Comparison of ENCODE assay signal across 8 mouse cellular contexts in genomic region chr2:32535501-32535991, GRCm38 (mm10). TPM values are rescaled to one million over a fixed set of nuclear protein-coding genes. Genes with fewer than 3 reads are reported as not detected.
A peak's percentile ranks its signal among the peaks of the same experiment; 100 is the strongest.
DNase-seq lines count a peak whose midpoint lies in the region; ATAC-seq and TF ChIP-seq lines count a peak whose summit lies in the region.

No protein-coding gene starts in this region.

- no peak for TF ChIP-seq CTCF in hindbrain, postnatal 0 days (IDR thresholded peaks at IDR 0.05; ENCODE audit: low read depth)

- no peak for DNase-seq in neural tube, embryonic 11.5 days (ENCODE audit: low spot score)
- DNase-seq in neural tube, embryonic 10.5 days (ENCODE audit: extremely low spot score, low spot score): no peak
- DNase-seq in cerebellum, adult 9-11 months: peak; percentile 81
- peak; percentile 40 to 49 for DNase-seq in frontal cortex, postnatal 14 days (ENCODE audit: low spot score in 2 of 2)
- peak; percentile 68 for DNase-seq in hindbrain, postnatal 0 days (ENCODE audit: low spot score)
- no peak for DNase-seq in limb, embryonic 10.5 days (ENCODE audit: low spot score)
- peak; percentile 89 for DNase-seq in midbrain, embryonic 11.5 days (ENCODE audit: low spot score, missing footprints)

- H3K27ac ChIP-seq in neural tube, embryonic 11.5 days (ENCODE audit: low read depth, low read length): peak overlapping the region; percentile 81
- peak overlapping the region; percentile 94 for H3K27ac ChIP-seq in hindbrain, postnatal 0 days
- H3K27ac ChIP-seq in limb, embryonic 10.5 days: peak overlapping the region; percentile 95
- H3K27ac ChIP-seq in midbrain, embryonic 11.5 days (ENCODE audit: low read depth, low read length): peak overlapping the region; percentile 76
- peak overlapping the region; percentile 95 for H3K27ac ChIP-seq in stomach, embryonic 14.5 days (ENCODE audit: low read length)

- ATAC-seq in neural tube, embryonic 11.5 days (ENCODE audit: insufficient read depth, low FRiP score, low TSS enrichment): peak; percentile 11; the same call in 1 of the 2 replicates
- no peak for ATAC-seq in hindbrain, postnatal 0 days
- peak; percentile 26 for ATAC-seq in midbrain, embryonic 11.5 days (ENCODE audit: low FRiP score)
- ATAC-seq in stomach, embryonic 14.5 days (ENCODE audit: insufficient number of reproducible peaks, insufficient read depth, low FRiP score, low read depth): peak; percentile 71

- H3K4me3 ChIP-seq in neural tube, embryonic 11.5 days (ENCODE audit: low read depth, low read length): peak overlapping the region; percentile 86
- H3K4me3 ChIP-seq in hindbrain, postnatal 0 days (ENCODE audit: low read length): peak overlapping the region; percentile 97
- peak overlapping the region; percentile 92 for H3K4me3 ChIP-seq in limb, embryonic 10.5 days
- peak overlapping the region; percentile 80 for H3K4me3 ChIP-seq in midbrain, embryonic 11.5 days (ENCODE audit: low read depth, low read length)
- H3K4me3 ChIP-seq in stomach, embryonic 14.5 days (ENCODE audit: low read depth, low read length): peak overlapping the region; percentile 84

- WGBS in neural tube, embryonic 11.5 days: under 1% methylated on average over 53 of the region's 56 CpGs
- WGBS in hindbrain, postnatal 0 days: under 1% methylated on average over 45 of the region's 56 CpGs
- WGBS in limb, embryonic 10.5 days: under 1% methylated on average over 56 of the region's 56 CpGs
- under 1% methylated on average over 47 of the region's 56 CpGs for WGBS in midbrain, embryonic 11.5 days
- under 1% methylated on average over 52 of the region's 56 CpGs for WGBS in stomach, embryonic 14.5 days

- H3K27me3 ChIP-seq in neural tube, embryonic 11.5 days (ENCODE audit: control insufficient read depth, insufficient read depth, low read length): no peaks in the 10 kb centered on the region
- no peaks in the 10 kb centered on the region for H3K27me3 ChIP-seq in hindbrain, postnatal 0 days (ENCODE audit: insufficient read depth, low read length)
- no peaks in the 10 kb centered on the region for H3K27me3 ChIP-seq in limb, embryonic 10.5 days (ENCODE audit: low read depth, poor library complexity, severe bottlenecking)
- H3K27me3 ChIP-seq in midbrain, embryonic 11.5 days (ENCODE audit: control insufficient read depth, insufficient read depth, low read length): no peaks in the 10 kb centered on the region
- no peaks in the 10 kb centered on the region for H3K27me3 ChIP-seq in stomach, embryonic 14.5 days (ENCODE audit: control insufficient read depth, insufficient read depth, low read length)

- peak overlapping the region; percentile 86 for H3K9ac ChIP-seq in neural tube, embryonic 11.5 days (ENCODE audit: low read length)
- H3K9ac ChIP-seq in hindbrain, postnatal 0 days (replicated peaks; ENCODE audit: low read length): peak overlapping the region; percentile 99
- peak overlapping the region; percentile 91 for H3K9ac ChIP-seq in midbrain, embryonic 11.5 days (ENCODE audit: low read length)
- H3K9ac ChIP-seq in stomach, embryonic 14.5 days (replicated peaks; ENCODE audit: low read depth, low read length): peak overlapping the region; percentile 89

- peaks cover 50% of the 10 kb centered on the region for H3K4me1 ChIP-seq in neural tube, embryonic 11.5 days (ENCODE audit: control insufficient read depth, insufficient read depth, low read length)
- peaks cover 25% of the 10 kb centered on the region for H3K4me1 ChIP-seq in hindbrain, postnatal 0 days (ENCODE audit: insufficient read depth, low read length)
- peaks cover 66% of the 10 kb centered on the region for H3K4me1 ChIP-seq in limb, embryonic 10.5 days
- peaks cover 53% of the 10 kb centered on the region for H3K4me1 ChIP-seq in midbrain, embryonic 11.5 days (ENCODE audit: control insufficient read depth, insufficient read depth, low read length)
- peaks cover 39% of the 10 kb centered on the region for H3K4me1 ChIP-seq in stomach, embryonic 14.5 days (ENCODE audit: control insufficient read depth, insufficient read depth, low read length)

- no peaks in the 10 kb centered on the region for H3K9me3 ChIP-seq in neural tube, embryonic 11.5 days (ENCODE audit: control insufficient read depth, low read length)
- H3K9me3 ChIP-seq in hindbrain, postnatal 0 days (ENCODE audit: low read length): no peaks in the 10 kb centered on the region
- H3K9me3 ChIP-seq in limb, embryonic 10.5 days (replicated peaks): no peaks in the 10 kb centered on the region
- H3K9me3 ChIP-seq in midbrain, embryonic 11.5 days (ENCODE audit: control insufficient read depth, low read length): no peaks in the 10 kb centered on the region
- H3K9me3 ChIP-seq in stomach, embryonic 14.5 days (ENCODE audit: control insufficient read depth, low read depth, low read length): no peaks in the 10 kb centered on the region

- H3K4me2 ChIP-seq in neural tube, embryonic 11.5 days (ENCODE audit: low read depth): peak overlapping the region; percentile 84
- H3K4me2 ChIP-seq in hindbrain, postnatal 0 days (ENCODE audit: low read depth, low read length): peak overlapping the region; percentile 74
- H3K4me2 ChIP-seq in midbrain, embryonic 11.5 days: peak overlapping the region; percentile 79
- H3K4me2 ChIP-seq in stomach, embryonic 14.5 days (replicated peaks; ENCODE audit: low read depth, low read length): peak overlapping the region; percentile 78

- H3K36me3 ChIP-seq in neural tube, embryonic 11.5 days (ENCODE audit: control insufficient read depth, insufficient read depth, low read length): no peaks in the 10 kb centered on the region
- H3K36me3 ChIP-seq in hindbrain, postnatal 0 days (ENCODE audit: insufficient read depth, low read length): no peaks in the 10 kb centered on the region
- no peaks in the 10 kb centered on the region for H3K36me3 ChIP-seq in limb, embryonic 10.5 days
- H3K36me3 ChIP-seq in midbrain, embryonic 11.5 days (ENCODE audit: control insufficient read depth, insufficient read depth, low read length): no peaks in the 10 kb centered on the region
- no peaks in the 10 kb centered on the region for H3K36me3 ChIP-seq in stomach, embryonic 14.5 days (ENCODE audit: control insufficient read depth, insufficient read depth, low read length)

RNA-seq across cellular contexts. Expression of gene Fam102a, which starts 0.4 kb away (rescaled TPM):
- polyA plus RNA-seq in neural tube, embryonic 11.5 days (2014; fragmentation: Nextera tagmentation; extraction: Ambion mirVana): 13.1 and 13.2 TPM in 2 replicates
- total RNA-seq in hindbrain, postnatal 0 days (2014; rRNA removed): 23.6 and 25.4 TPM in 2 replicates
- polyA plus RNA-seq in hindbrain, postnatal 0 days (2015; fragmentation: Nextera tagmentation; extraction: Ambion mirVana): 7.9 and 8.2 TPM in 2 replicates
- polyA plus RNA-seq in limb, embryonic 10.5 days (2016; fragmentation: Nextera tagmentation; extraction: Ambion mirVana): 12.0 and 14.0 TPM in 2 replicates
- polyA plus RNA-seq in midbrain, embryonic 11.5 days (2014; fragmentation: Nextera tagmentation; extraction: Ambion mirVana): 6.3 and 6.8 TPM in 2 replicates
- polyA plus RNA-seq in stomach, embryonic 14.5 days (2014; fragmentation: Nextera tagmentation; extraction: Ambion mirVana): 10.6 and 14.0 TPM in 2 replicates

RNA-seq across cellular contexts. Expression of gene Dpm2, which starts 35.1 kb away (rescaled TPM):
- polyA plus RNA-seq in neural tube, embryonic 11.5 days (2014; fragmentation: Nextera tagmentation; extraction: Ambion mirVana): 110 and 111 TPM in 2 replicates
- 64.1 and 70.8 TPM in 2 replicates for total RNA-seq in hindbrain, postnatal 0 days (2014; rRNA removed)
- 139 and 146 TPM in 2 replicates for polyA plus RNA-seq in hindbrain, postnatal 0 days (2015; fragmentation: Nextera tagmentation; extraction: Ambion mirVana)
- 104 and 109 TPM in 2 replicates for polyA plus RNA-seq in limb, embryonic 10.5 days (2016; fragmentation: Nextera tagmentation; extraction: Ambion mirVana)
- 103 and 110 TPM in 2 replicates for polyA plus RNA-seq in midbrain, embryonic 11.5 days (2014; fragmentation: Nextera tagmentation; extraction: Ambion mirVana)
- polyA plus RNA-seq in stomach, embryonic 14.5 days (2014; fragmentation: Nextera tagmentation; extraction: Ambion mirVana): 122 TPM in 2 replicates

RNA-seq across cellular contexts. Expression of gene Pip5kl1, which starts 39.1 kb away (rescaled TPM):
- 2.6 and 3.6 TPM in 2 replicates for polyA plus RNA-seq in neural tube, embryonic 11.5 days (2014; fragmentation: Nextera tagmentation; extraction: Ambion mirVana)
- total RNA-seq in hindbrain, postnatal 0 days (2014; rRNA removed): 15.1 and 35.0 TPM in 2 replicates
- polyA plus RNA-seq in hindbrain, postnatal 0 days (2015; fragmentation: Nextera tagmentation; extraction: Ambion mirVana): 16.7 and 19.1 TPM in 2 replicates
- 1.0 and 2.7 TPM in 2 replicates for polyA plus RNA-seq in limb, embryonic 10.5 days (2016; fragmentation: Nextera tagmentation; extraction: Ambion mirVana)
- 2.0 and 2.1 TPM in 2 replicates for polyA plus RNA-seq in midbrain, embryonic 11.5 days (2014; fragmentation: Nextera tagmentation; extraction: Ambion mirVana)
- 0.46 and 1.4 TPM in 2 replicates for polyA plus RNA-seq in stomach, embryonic 14.5 days (2014; fragmentation: Nextera tagmentation; extraction: Ambion mirVana)

RNA-seq across cellular contexts. Expression of gene 9430097D07Rik, which starts 39.9 kb away (rescaled TPM):
- polyA plus RNA-seq in neural tube, embryonic 11.5 days (2014; fragmentation: Nextera tagmentation; extraction: Ambion mirVana): 0.25 and 0.58 TPM in 2 replicates
- total RNA-seq in hindbrain, postnatal 0 days (2014; rRNA removed): 0.21 and 0.83 TPM in 2 replicates
- 0.73 and 0.76 TPM in 2 replicates for polyA plus RNA-seq in hindbrain, postnatal 0 days (2015; fragmentation: Nextera tagmentation; extraction: Ambion mirVana)
- 0.24 TPM in 1 of 2 replicates, not detected in the other for polyA plus RNA-seq in limb, embryonic 10.5 days (2016; fragmentation: Nextera tagmentation; extraction: Ambion mirVana)
- polyA plus RNA-seq in midbrain, embryonic 11.5 days (2014; fragmentation: Nextera tagmentation; extraction: Ambion mirVana): 0.25 and 0.49 TPM in 2 replicates
- 0.22 TPM in 1 of 2 replicates, not detected in the other for polyA plus RNA-seq in stomach, embryonic 14.5 days (2014; fragmentation: Nextera tagmentation; extraction: Ambion mirVana)

RNA-seq across cellular contexts. Expression of gene St6galnac4, which starts 51.3 kb away (rescaled TPM):
- polyA plus RNA-seq in neural tube, embryonic 11.5 days (2014; fragmentation: Nextera tagmentation; extraction: Ambion mirVana): 20.9 and 21.8 TPM in 2 replicates
- 66.9 and 75.7 TPM in 2 replicates for total RNA-seq in hindbrain, postnatal 0 days (2014; rRNA removed)
- 45.6 and 47.5 TPM in 2 replicates for polyA plus RNA-seq in hindbrain, postnatal 0 days (2015; fragmentation: Nextera tagmentation; extraction: Ambion mirVana)
- 26.0 and 26.1 TPM in 2 replicates for polyA plus RNA-seq in limb, embryonic 10.5 days (2016; fragmentation: Nextera tagmentation; extraction: Ambion mirVana)
- polyA plus RNA-seq in midbrain, embryonic 11.5 days (2014; fragmentation: Nextera tagmentation; extraction: Ambion mirVana): 13.2 and 13.6 TPM in 2 replicates
- polyA plus RNA-seq in stomach, embryonic 14.5 days (2014; fragmentation: Nextera tagmentation; extraction: Ambion mirVana): 17.0 and 18.1 TPM in 2 replicates

Comparison
In these comparisons a context has a peak if more than half of its experiments do, and no peak if none do; other contexts are left out.
1. DNase-seq: peak in cerebellum, adult 9-11 months (single experiment), frontal cortex, postnatal 14 days (2 of 2), hindbrain, postnatal 0 days (single experiment) and midbrain, embryonic 11.5 days (single experiment); none in neural tube, embryonic 11.5 days (single experiment), neural tube, embryonic 10.5 days (single experiment) and limb, embryonic 10.5 days (single experiment).
2. Peak in every context shown above with its lines, with median percentiles within 50 percentile points of each other: H3K27ac ChIP-seq, H3K4me2 ChIP-seq, H3K4me3 ChIP-seq and H3K9ac ChIP-seq.